Mouse (Mus musculus): ENCODE results near the gene Lrrc74a.

- TF ChIP-seq CTCF (IDR thresholded peaks at IDR 0.05; ENCODE audit: control insufficient read depth, insufficient read depth, insufficient replicate concordance, low read depth, low read length) = no peak
- TF ChIP-seq POLR2A (IDR thresholded peaks at IDR 0.05; ENCODE audit: control insufficient read depth, low read depth, low read length) = no peak
Measured at GRCm38 (mm10) chr12:86734319-86734810, at the start of gene Lrrc74a.
